9 mouse cellular contexts compared by ENCODE assay signal in the genomic region with DNA sequence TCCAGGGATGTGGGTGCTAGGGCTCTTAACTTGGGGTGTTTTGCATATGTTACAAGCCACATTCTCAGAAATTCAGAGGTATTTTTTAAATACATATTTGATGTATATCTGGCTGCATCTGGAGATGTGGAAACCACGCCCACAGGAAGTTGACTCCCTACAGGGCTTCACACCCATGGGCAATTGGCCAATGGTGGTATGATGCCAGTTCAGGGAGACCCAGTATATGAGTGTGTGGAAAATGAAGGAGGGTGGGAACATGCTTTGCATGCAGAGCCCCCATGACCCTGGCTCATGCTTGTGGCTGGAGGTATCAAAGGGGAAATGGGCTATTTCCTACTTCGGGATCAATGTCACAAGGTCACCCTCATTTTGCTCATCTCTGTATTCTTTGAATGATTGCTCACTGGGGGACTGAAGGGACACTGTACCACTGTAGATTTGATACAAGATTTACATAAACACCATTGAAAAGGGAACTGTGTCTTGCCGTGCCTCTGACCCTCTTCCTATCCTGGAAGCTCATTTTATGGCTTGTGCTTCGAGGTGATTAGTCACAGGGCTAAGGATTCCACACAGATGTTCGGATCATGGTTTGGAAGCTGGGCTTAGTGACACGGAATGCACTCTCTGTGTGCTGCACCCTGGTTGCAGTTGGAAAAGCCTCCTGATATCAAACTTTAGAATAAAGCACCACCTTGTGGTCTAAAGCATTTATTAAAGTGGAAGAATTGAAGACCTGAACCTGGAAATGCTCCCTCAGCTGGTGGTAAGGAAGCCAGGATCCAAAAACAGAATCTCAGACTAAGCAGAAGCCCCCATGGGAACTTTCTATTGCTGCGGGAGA. TPM values are rescaled to one million over a fixed set of nuclear protein-coding genes. Genes with fewer than 3 reads are reported as not detected.
DNase-seq lines count a peak whose midpoint lies in the region; ATAC-seq and TF ChIP-seq lines count a peak whose summit lies in the region.
"Had no signal": no experiment of that assay in that cellular context is flagged by ENCODE, and none has a peak within 500 bp of the region (broad histone marks: within the 10 kb centered on the region; RNA-seq: fewer than 3 reads in every experiment).

No protein-coding gene starts in this region.

- H3K9ac ChIP-seq in kidney, postnatal 0 days (ENCODE audit: low read depth, low read length): no peak overlapping the region
- H3K9ac ChIP-seq in lung, embryonic 15.5 days: no peak overlapping the region

- no peak for TF ChIP-seq POLR2A in cerebellum, adult 2 months (IDR thresholded peaks at IDR 0.05; ENCODE audit: borderline replicate concordance, insufficient read depth, low read length)

- no peak overlapping the region for H3K4me2 ChIP-seq in kidney, postnatal 0 days (ENCODE audit: low read length)
- no peak overlapping the region for H3K4me2 ChIP-seq in lung, embryonic 15.5 days

- WGBS in cerebellum, adult 2 months: 35% methylated on average over 7 of the region's 7 CpGs
- WGBS in kidney, postnatal 0 days: 31% methylated on average over 7 of the region's 7 CpGs
- WGBS in lung, embryonic 15.5 days: 42% methylated on average over 7 of the region's 7 CpGs

- H3K9me3 ChIP-seq in kidney, postnatal 0 days (replicated peaks; ENCODE audit: low read length): no peaks in the 10 kb centered on the region
- H3K9me3 ChIP-seq in lung, embryonic 15.5 days: no peaks in the 10 kb centered on the region

- no peak overlapping the region for H3K4me3 ChIP-seq in cerebellum, adult 2 months (replicated peaks; ENCODE audit: insufficient read depth, low read depth, low read length)
- H3K4me3 ChIP-seq in kidney, postnatal 0 days (replicated peaks; ENCODE audit: low read depth, low read length): no peak overlapping the region
- no peak overlapping the region for H3K4me3 ChIP-seq in lung, embryonic 15.5 days
- H3K4me3 ChIP-seq: erythroblast, embryonic 14.5 days had no signal

- no peaks in the 10 kb centered on the region for H3K36me3 ChIP-seq in kidney, postnatal 0 days (ENCODE audit: insufficient read depth, low read length)
- H3K36me3 ChIP-seq in lung, embryonic 15.5 days: no peaks in the 10 kb centered on the region

- DNase-seq in ovary, adult 18-20 months (ENCODE audit: low spot score): peak; percentile 7
- DNase-seq in ovary, postnatal 14 days (ENCODE audit: low spot score): no peak
- peak; percentile 21 to 30 for DNase-seq in cerebellum, adult 2 months
- DNase-seq in heart, adult 8-10 months (ENCODE audit: low spot score): peak; percentile 77
- peak; percentile 93 for DNase-seq in kidney, postnatal 0 days (ENCODE audit: low spot score)
- DNase-seq in right cerebral cortex, postnatal 25 days: peak; percentile 21
- no peak for DNase-seq in spleen, postnatal 10 days (ENCODE audit: low spot score in 2 of 2)

- no peak overlapping the region for H3K27ac ChIP-seq in cerebellum, adult 2 months (ENCODE audit: insufficient read depth, low read length)
- no peak overlapping the region for H3K27ac ChIP-seq in kidney, postnatal 0 days
- no peak overlapping the region for H3K27ac ChIP-seq in lung, embryonic 15.5 days

- ATAC-seq in kidney, postnatal 0 days (replicated peaks; ENCODE audit: low FRiP score, low read depth): no peak
- 0 out of 2 replicates have a peak, but pooled peaks have one; percentile 55 for ATAC-seq in lung, embryonic 15.5 days (ENCODE audit: borderline replicate concordance, extremely low read depth, low FRiP score, low TSS enrichment)

- no peaks in the 10 kb centered on the region for H3K27me3 ChIP-seq in cerebellum, adult 2 months (ENCODE audit: control insufficient read depth, insufficient read depth, low read length)
- H3K27me3 ChIP-seq in kidney, postnatal 0 days (ENCODE audit: insufficient read depth, low read length): no peaks in the 10 kb centered on the region
- H3K27me3 ChIP-seq in lung, embryonic 15.5 days: no peaks in the 10 kb centered on the region

- H3K4me1 ChIP-seq in cerebellum, adult 2 months (ENCODE audit: control insufficient read depth, insufficient read depth, low read length): no peaks in the 10 kb centered on the region
- H3K4me1 ChIP-seq in kidney, postnatal 0 days (replicated peaks; ENCODE audit: insufficient read depth, low read length): no peaks in the 10 kb centered on the region
- H3K4me1 ChIP-seq in lung, embryonic 15.5 days: peaks cover 8% of the 10 kb centered on the region

- TF ChIP-seq CTCF in cerebellum, adult 2 months (IDR thresholded peaks at IDR 0.05; ENCODE audit: borderline replicate concordance, insufficient read depth, low read depth, low read length): peak; percentile 35; the same call in 1 of the 2 replicates
- TF ChIP-seq CTCF in kidney, postnatal 0 days (IDR thresholded peaks at IDR 0.05; ENCODE audit: low read depth): peak; percentile 92

RNA-seq across cellular contexts. Expression of gene Edn1, which starts 56.8 kb away (rescaled TPM):
- 1.6 and 2.0 TPM in 2 replicates for polyA plus RNA-seq in cerebellum, adult 2 months (2012; rRNA removed)
- total RNA-seq in heart, adult 8-10 months (2022): 1 to 10 TPM; 3.3 to 6.3 (median 3.8) TPM
- 4.3 and 4.5 TPM in 2 replicates for polyA plus RNA-seq in kidney, postnatal 0 days (2015; fragmentation: Nextera tagmentation; extraction: Ambion mirVana)
- polyA plus RNA-seq in lung, embryonic 15.5 days (2015; fragmentation: Nextera tagmentation; extraction: Ambion mirVana): 5.6 and 7.0 TPM in 2 replicates
- polyA plus RNA-seq: erythroblast, embryonic 14.5 days had no signal

Comparison
In these comparisons a context has a peak if more than half of its experiments do, and no peak if none do; other contexts are left out.
1. DNase-seq: peak in ovary, adult 18-20 months (single experiment), cerebellum, adult 2 months (2 of 2), heart, adult 8-10 months (single experiment), kidney, postnatal 0 days (single experiment) and right cerebral cortex, postnatal 25 days (single experiment); none in ovary, postnatal 14 days (single experiment) and spleen, postnatal 10 days (0 of 2).